Mouse (Mus musculus) midbrain, embryonic 11.5 days (tissue): ENCODE results near the gene Mocs1. TPM values are rescaled to one million over a fixed set of nuclear protein-coding genes. Genes with fewer than 3 reads are reported as not detected.

Experiments
- ATAC-seq: fragments of 200-750 bp; cut with Nextera tagmentation; 2 replicates; pipeline ENCODE4 v1.8.0; 2017; ENCODE audit warnings: moderate TSS enrichment, moderate library complexity; ENCODE audit not compliant: low FRiP score
- DNase-seq: peaks from one replicate; pipeline ENCODE4 v3.0.0; 2015; ENCODE audit warnings: low spot score; ENCODE audit errors: missing footprints
- H3K27ac ChIP-seq: fragments of 300-500 bp; sonication (generic); 2 replicates; pipeline ENCODE4 v1.5.1; 2014; ENCODE audit warnings: low read depth, low read length
- H3K27me3 ChIP-seq: fragments of 300-500 bp; sonication (generic); 2 replicates; pipeline ENCODE4 v1.6.1; 2014; ENCODE audit warnings: mild to moderate bottlenecking, low read length, moderate library complexity, mixed read lengths; ENCODE audit not compliant: control insufficient read depth, insufficient read depth
- H3K36me3 ChIP-seq: fragments of 300-500 bp; sonication (generic); 2 replicates; pipeline ENCODE4 v1.6.1; 2014; ENCODE audit warnings: mild to moderate bottlenecking, low read length, moderate library complexity, mixed read lengths; ENCODE audit not compliant: control insufficient read depth, insufficient read depth
- H3K4me1 ChIP-seq: fragments of 300-500 bp; sonication (generic); 2 replicates; pipeline ENCODE4 v1.6.1; 2014; ENCODE audit warnings: low read length; ENCODE audit not compliant: control insufficient read depth, insufficient read depth
- H3K4me2 ChIP-seq: fragments of 300-500 bp; sonication (generic); 2 replicates; pipeline ENCODE4 v1.6.1; 2014; ENCODE audit warnings: mild to moderate bottlenecking, moderate library complexity
- H3K4me3 ChIP-seq: fragments of 300-500 bp; sonication (generic); 2 replicates; pipeline ENCODE4 v1.5.1; 2014; ENCODE audit warnings: low read depth, low read length
- H3K9ac ChIP-seq: fragments of 300-500 bp; sonication (generic); 2 replicates; pipeline ENCODE4 v1.6.1; 2014; ENCODE audit warnings: low read length
- H3K9me3 ChIP-seq: fragments of 300-500 bp; sonication (generic); 2 replicates; pipeline ENCODE4 v1.6.1; 2016; ENCODE audit warnings: low read length; ENCODE audit not compliant: control insufficient read depth
- WGBS: fragments of 180-500 bp; shearing (Covaris S2); extraction: QIAGEN DNeasy Blood & Tissue Kit; methylation state at CpG from one replicate; pipeline ENCODE4 v1.1.7; 2014; 5-methylcytosine and 5-hydroxymethylcytosine counted together
- polyA plus RNA-seq: library from polyadenylated mRNA; unstranded; fragments of >200 nt; fragmentation: Nextera tagmentation; extraction: Ambion mirVana; gene quantifications from 2 replicates; pipeline ENCODE4 v1.2.1, GENCODE M21; 2014

Mocs1 gene
- polyA plus RNA-seq, 1 experiment from 2014 or later = 4.5 TPM

GRCm38 (mm10) chr17:49405927-49406326 lies 22.2 kb upstream of the Mocs1 start:
- H3K36me3 ChIP-seq = no peaks in the 10 kb centered on the region
- no peak for ATAC-seq
- H3K9me3 ChIP-seq = no peaks in the 10 kb centered on the region
- no peaks in the 10 kb centered on the region for H3K4me1 ChIP-seq
- H3K27me3 ChIP-seq = no peaks in the 10 kb centered on the region
- H3K4me3 ChIP-seq = no peak overlapping the region
- 89% methylated on average over 5 of the region's 5 CpGs for WGBS
- no peak for DNase-seq
- H3K4me2 ChIP-seq = no peak overlapping the region
- no peak overlapping the region for H3K9ac ChIP-seq
- no peak overlapping the region for H3K27ac ChIP-seq

- no peak overlapping the region for H3K4me3 ChIP-seq
- no peaks in the 10 kb centered on the region for H3K36me3 ChIP-seq
- H3K4me1 ChIP-seq = no peaks in the 10 kb centered on the region
- no peak overlapping the region for H3K27ac ChIP-seq
- ATAC-seq (no peak), DNase-seq (no peak)
- WGBS = 76% methylated on average over 5 of the region's 5 CpGs
- H3K9me3 ChIP-seq = no peaks in the 10 kb centered on the region
- H3K4me2 ChIP-seq = no peak overlapping the region
- H3K27me3 ChIP-seq = no peaks in the 10 kb centered on the region
- no peak overlapping the region for H3K9ac ChIP-seq
Observed at GRCm38 (mm10) chr17:49412974-49413373, 15.2 kb upstream of the Mocs1 start.

- no peak for ATAC-seq
- no peak for DNase-seq
- Histone ChIP-seq H3K9ac (no peak overlapping the region), H3K4me3 (no peak overlapping the region), H3K27ac (no peak overlapping the region), H3K4me1 (no peaks in the 10 kb centered on the region), H3K4me2 (no peak overlapping the region), H3K27me3 (no peaks in the 10 kb centered on the region), H3K36me3 (no peaks in the 10 kb centered on the region), H3K9me3 (no peaks in the 10 kb centered on the region)
- WGBS = 60% methylated on average over 3 of the region's 3 CpGs
Observed at GRCm38 (mm10) chr17:49413554-49413953, 14.6 kb upstream of the Mocs1 start.

DNA sequence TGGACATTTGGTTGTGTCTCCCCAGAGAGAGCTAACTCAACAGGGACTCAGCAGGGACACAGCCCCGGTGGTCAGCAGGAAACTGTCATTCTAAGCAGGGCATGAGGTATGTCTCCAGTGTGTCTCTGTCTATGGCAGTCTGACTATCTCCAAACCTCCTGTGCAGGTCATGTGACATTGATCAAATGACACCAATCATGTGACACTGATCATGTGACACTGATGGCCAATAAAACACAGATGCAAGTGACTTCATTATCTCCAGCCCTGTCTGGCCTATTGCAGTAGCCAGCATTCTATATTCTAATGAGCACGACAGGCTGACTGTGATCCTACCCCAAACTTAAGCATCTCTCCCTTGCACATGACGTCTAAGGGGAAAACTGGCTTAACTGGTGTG lies 11.9 kb upstream of the Mocs1 start:
- H3K4me3 ChIP-seq = no peak overlapping the region
- H3K4me1 ChIP-seq = no peaks in the 10 kb centered on the region
- no peaks in the 10 kb centered on the region for H3K27me3 ChIP-seq
- H3K27ac ChIP-seq = no peak overlapping the region
- no peaks in the 10 kb centered on the region for H3K36me3 ChIP-seq
- 73% methylated on average over 3 of the region's 3 CpGs for WGBS
- ATAC-seq (no peak), DNase-seq (no peak)
- H3K9ac ChIP-seq = no peak overlapping the region
- H3K9me3 ChIP-seq = no peaks in the 10 kb centered on the region
- H3K4me2 ChIP-seq = no peak overlapping the region

DNA sequence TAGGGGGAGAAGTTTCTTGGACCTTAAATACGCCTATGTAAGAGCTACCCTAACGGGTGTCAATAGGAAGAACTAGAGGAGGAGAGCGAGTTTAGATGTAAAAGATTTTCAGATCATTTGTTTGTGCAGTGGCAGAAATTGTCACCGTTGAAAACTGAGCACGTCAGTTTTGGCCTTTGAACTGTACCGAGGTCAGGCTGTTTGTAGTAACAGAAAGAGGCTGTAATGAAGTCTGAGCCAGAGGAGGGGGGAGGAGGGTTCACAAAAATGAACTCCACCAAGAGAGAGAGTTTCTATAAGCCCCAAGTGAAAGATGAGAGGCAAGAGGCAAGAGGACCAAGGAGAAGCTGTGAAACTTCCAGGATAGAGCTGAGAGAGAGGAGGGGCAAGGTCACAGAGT lies 8.3 kb upstream of the Mocs1 start:
- H3K4me3 ChIP-seq = no peak overlapping the region
- no peaks in the 10 kb centered on the region for H3K36me3 ChIP-seq
- no peak overlapping the region for H3K4me2 ChIP-seq
- no peak overlapping the region for H3K9ac ChIP-seq
- WGBS = 73% methylated on average over 6 of the region's 6 CpGs
- no peaks in the 10 kb centered on the region for H3K4me1 ChIP-seq
- H3K9me3 ChIP-seq = no peaks in the 10 kb centered on the region
- DNase-seq (no peak), ATAC-seq (no peak)
- H3K27me3 ChIP-seq = no peaks in the 10 kb centered on the region
- H3K27ac ChIP-seq = no peak overlapping the region

DNA sequence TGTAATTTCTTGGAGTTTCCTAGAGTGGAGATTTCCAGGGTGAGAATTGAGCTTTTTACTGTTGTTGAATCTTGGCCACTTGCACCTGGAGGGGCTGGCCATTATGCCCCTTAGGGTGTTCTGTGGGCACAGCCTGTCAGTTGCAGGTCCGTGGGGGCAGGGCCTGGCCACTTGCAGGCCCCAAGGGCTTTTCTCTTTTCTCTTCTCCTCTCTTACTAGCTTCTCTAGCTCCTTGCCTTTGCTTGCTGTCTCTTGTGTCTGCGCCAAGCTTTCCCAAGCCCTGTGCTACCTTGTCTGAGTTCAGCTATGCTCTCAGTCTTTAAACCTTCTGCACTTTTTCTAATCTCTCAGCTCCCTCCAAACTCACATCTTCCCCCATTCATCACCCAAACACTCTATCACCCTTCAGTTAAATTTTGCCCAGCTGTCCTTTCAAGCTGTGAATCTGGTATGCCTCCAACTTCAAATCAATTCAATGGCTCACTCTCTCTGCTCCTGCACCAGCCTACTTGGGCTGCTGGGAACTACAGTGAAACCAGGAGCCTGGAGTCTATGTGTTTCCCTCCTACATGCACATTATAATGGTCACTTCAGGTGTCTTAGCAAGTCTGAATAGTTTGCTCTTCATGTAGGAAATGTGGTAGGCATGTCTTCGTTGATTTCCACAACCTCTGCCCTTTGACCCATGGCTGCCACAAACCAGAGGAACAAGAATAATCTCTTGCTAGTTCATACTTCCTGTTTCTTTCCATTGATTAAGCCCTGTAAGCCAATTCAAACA lies 5.7 kb upstream of the Mocs1 start:
- H3K4me1 ChIP-seq = no peaks in the 10 kb centered on the region
- 87% methylated on average over 3 of the region's 3 CpGs for WGBS
- H3K27ac ChIP-seq = no peak overlapping the region
- H3K9ac ChIP-seq = no peak overlapping the region
- no peaks in the 10 kb centered on the region for H3K9me3 ChIP-seq
- H3K4me3 ChIP-seq = no peak overlapping the region
- no peak for ATAC-seq
- H3K36me3 ChIP-seq = no peaks in the 10 kb centered on the region
- no peaks in the 10 kb centered on the region for H3K27me3 ChIP-seq
- no peak overlapping the region for H3K4me2 ChIP-seq
- DNase-seq = no peak

DNA sequence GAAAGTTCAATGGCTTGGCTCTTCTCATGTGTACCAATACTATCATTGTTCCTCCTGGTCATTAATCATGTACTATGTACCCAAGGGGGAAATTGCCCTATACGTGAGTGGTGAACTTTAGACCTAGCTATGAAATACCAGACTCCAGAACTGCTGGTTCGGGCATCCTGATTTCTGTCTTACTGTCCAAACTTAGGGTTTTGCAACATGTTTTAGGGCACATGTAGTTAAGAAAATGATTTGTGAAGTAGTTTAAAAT lies 5.2 kb upstream of the Mocs1 start:
- Histone ChIP-seq H3K4me2 (no peak overlapping the region), H3K9me3 (no peaks in the 10 kb centered on the region), H3K9ac (no peak overlapping the region), H3K27ac (no peak overlapping the region), H3K27me3 (no peaks in the 10 kb centered on the region), H3K36me3 (no peaks in the 10 kb centered on the region), H3K4me1 (no peaks in the 10 kb centered on the region), H3K4me3 (no peak overlapping the region)
- ATAC-seq (no peak), DNase-seq (no peak)
- WGBS = 89% methylated on average over 2 of the region's 2 CpGs

DNA sequence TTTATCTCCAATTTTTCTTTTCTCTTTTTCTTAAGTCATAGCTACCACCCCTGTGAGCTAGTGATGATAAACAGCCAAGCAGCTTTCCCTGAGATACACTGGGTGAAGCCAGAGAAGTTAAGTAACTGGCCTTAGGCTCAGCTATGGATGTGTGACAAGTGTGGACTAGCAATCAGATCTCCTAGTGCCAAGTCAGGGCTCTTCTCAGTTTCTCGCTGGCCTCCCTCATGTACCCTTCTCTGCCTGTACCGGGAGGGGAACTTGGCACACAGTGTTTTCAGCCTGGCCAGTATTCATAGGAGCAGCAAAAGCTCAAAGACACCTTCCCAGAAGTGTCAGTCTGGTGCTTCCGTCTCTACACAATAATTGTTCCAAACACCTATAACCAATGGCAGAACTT lies 4.3 kb upstream of the Mocs1 start:
- no peak for ATAC-seq
- 88% methylated on average over 3 of the region's 3 CpGs for WGBS

DNA sequence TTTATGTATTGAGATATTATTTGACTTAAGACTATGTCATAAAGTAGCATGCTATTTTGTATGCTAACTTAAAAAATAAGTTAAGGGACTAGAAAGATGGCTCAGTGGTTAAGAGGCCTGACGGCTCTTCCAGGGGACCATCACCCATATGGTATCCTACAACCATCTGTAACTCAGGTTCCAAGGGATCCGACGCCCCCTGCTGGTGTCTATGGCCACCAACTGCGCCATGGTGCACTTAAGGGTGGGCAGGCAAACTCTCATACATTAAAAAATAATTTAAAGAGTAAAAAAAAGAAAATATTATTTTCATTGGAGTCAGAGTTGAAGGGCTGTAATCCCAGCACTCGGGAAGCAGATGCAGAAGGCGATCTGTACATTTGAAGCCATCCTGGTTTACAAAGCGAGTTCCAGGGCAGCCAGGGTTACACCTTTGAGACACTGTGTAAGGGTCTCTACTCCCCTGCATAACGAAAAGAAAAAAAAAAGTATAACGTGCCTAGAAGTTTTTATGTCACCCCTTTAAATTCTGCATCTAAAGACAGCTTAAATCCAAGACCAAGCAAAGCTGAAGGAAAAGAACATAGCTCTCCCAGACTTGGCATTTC lies 427 bp upstream of the Mocs1 start:
- no peaks in the 10 kb centered on the region for H3K36me3 ChIP-seq
- ATAC-seq (peak; percentile 56), DNase-seq (no peak)
- H3K27me3 ChIP-seq = no peaks in the 10 kb centered on the region
- H3K27ac ChIP-seq = no peak overlapping the region
- H3K9ac ChIP-seq = no peak overlapping the region
- no peaks in the 10 kb centered on the region for H3K9me3 ChIP-seq
- WGBS = 12% methylated on average over 9 of the region's 9 CpGs
- H3K4me3 ChIP-seq = peak overlapping the region; percentile 67
- H3K4me2 ChIP-seq = peak overlapping the region; percentile 80
- H3K4me1 ChIP-seq = peaks cover 6% of the 10 kb centered on the region

More for the DNA sequence above, 4.3 kb upstream of the Mocs1 start:
- Histone ChIP-seq H3K4me1 (peaks cover 2% of the 10 kb centered on the region), H3K4me3 (no peak overlapping the region), H3K36me3 (no peaks in the 10 kb centered on the region), H3K27me3 (no peaks in the 10 kb centered on the region), H3K27ac (no peak overlapping the region), H3K9ac (no peak overlapping the region), H3K9me3 (no peaks in the 10 kb centered on the region), H3K4me2 (no peak overlapping the region)
- no peak for DNase-seq
